Mouse (Mus musculus): ENCODE measurements at regions not wholly inside any gene's neighbourhood (a gene's known extent, or its start where the extent isn't known, plus 50 kb on each side); places are given as distances from the start of the nearest gene placed in this dataset.

DNA sequence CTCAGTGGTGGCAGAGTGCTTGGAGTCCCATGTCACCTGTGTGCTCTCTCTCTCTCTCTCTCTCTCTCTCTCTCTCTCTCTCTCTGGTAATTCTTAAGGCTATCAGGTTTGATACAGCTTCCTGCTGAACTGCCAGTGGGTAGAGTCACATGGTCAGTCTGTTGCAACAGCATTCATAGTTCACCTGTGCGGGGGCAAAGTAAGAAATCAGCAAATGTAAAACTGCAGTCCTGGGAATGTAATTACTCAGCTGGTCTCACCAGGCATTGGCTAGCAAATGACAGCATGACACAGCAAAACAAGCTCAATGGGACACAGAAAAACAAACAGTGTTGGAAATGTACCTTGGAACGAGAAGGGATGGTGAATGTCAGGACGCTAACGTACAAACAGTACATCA is 422.7 kb downstream of the Ppargc1a start:
- no peak for DNase-seq (ENCODE audit: low read depth, low spot score)

GRCm38 (mm10) chr5:51125091-51125490 is 442.4 kb downstream of the Ppargc1a start:
- DNase-seq (ENCODE audit: low read depth, low spot score): no peak

DNA sequence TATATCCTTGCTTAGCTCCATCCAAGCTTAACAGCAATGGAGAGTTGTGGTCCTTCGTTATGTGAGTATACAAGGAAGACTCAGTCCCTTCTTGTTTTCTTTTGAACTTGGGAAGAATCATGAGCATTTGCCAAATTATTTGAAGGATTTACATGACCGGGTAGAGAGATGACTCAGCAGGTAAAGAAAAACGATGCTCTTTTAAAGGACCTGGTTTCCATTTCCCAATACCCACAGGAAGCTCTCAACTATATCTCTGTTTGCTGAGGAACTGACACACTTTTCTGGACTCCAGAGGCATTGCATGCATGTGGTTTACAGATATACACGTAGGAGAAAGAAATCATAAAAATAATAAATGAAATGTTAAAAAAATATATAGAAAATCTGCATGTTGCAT is 457.5 kb downstream of the Ppargc1a start:
- no peak for DNase-seq (ENCODE audit: low read depth, low spot score)

DNA sequence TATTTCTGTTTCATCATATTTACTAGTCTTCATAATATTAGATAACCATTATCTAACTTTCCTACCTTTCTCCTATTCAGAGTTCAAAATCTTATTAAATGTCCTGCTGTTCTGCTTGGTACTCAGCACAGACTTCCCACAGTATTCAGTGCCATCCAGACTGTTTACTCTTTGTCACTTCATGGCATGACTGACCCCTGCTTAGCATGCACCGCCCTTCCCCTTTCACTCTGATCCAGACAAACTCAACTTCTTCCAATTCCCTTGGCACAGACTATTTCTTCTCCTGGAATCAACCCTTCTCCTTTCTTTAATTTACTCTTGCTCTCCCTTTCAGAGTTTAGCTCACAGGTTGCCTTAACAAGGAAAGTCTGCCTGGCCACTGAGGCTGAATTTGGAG is 458.8 kb downstream of the Ppargc1a start:
- no peak for DNase-seq (ENCODE audit: low read depth, low spot score)

DNA sequence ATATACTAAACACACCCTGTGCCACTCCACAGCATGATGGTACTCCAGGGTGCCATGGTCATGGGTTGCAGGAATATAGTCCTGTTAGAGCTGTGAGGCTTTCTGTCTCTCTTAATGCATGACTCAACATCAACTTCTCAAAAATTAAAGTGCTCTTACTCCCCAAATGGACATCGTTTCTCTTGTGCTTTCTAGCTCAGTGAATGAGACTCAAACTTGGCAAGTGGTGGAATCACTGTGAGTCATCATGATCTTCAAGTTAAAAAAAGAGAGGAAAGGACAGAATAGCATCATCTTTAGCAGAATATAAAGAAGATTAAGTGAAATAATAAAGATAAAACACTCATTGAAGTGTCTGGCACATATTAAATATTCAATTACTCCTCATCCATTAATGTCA is 459.3 kb downstream of the Ppargc1a start:
- DNase-seq (ENCODE audit: low read depth, low spot score): no peak

GRCm38 (mm10) chr5:51099902-51100301 is 467.6 kb downstream of the Ppargc1a start:
- DNase-seq (ENCODE audit: low read depth, low spot score): no peak

DNA sequence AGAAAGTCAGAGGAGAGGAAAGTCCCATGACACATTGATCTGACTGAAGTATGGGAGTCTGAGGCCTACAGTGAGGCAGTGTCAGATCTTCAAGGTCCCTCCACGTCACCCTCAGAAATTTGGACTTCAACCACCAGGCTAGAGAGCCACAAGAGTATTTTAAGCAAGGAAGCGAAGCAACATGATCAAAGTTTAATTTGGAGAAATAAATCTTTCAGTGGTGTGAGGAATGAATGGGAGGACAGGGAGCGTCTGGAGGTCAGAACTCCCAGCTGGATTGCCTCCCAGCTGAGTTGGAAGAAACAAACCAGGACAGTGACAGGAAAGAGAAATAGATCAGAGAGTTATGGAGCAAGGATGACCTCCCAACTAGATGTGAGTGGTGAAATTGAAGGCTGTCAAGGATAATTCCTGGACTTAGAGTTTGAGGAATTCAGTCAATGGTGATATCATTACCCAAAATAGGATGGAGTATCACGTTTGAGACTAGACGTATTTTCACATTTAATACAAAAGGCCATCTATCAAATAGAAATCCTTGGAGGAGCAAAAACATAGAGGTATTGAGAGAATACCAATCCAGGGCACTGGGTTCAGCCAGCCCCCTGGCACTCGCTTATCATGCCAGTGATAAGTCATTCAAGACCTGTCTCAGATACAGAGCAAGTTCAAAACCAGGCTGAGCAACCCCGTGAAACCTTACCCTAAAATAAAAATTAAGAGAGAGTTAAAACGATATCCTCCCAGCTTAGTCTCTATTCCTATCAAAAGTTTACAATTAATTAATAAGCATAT is 494.7 kb downstream of the Ppargc1a start:
- no peak for DNase-seq (ENCODE audit: low read depth, low spot score)

GRCm38 (mm10) chr5:51072146-51072545 is 495.4 kb downstream of the Ppargc1a start:
- no peak for DNase-seq (ENCODE audit: low read depth, low spot score)

DNA sequence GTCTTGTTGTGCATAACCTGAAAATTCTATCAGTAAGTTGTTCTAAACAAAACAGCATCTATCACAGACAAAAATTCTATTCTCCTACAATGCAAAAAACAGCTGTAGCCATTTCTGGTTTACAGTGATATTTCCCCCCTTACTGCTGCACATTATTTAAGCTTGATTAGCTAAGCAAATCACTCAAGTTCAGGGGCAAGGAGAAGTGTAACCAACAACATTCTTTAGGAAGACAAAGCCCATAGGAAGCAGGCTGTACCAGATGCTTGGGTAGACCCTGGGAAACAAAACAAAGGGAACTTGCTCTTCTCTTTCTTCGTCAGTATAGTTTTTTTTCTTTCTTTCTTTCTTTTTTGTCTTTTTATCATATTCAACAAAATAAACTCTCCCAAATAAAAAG is 497.9 kb downstream of the Ppargc1a start:
- no peak for DNase-seq (ENCODE audit: low read depth, low spot score)

- no peak for DNase-seq (ENCODE audit: low read depth, low spot score)
Observed at GRCm38 (mm10) chr5:51045872-51046271, 521.7 kb downstream of the Ppargc1a start.

DNA sequence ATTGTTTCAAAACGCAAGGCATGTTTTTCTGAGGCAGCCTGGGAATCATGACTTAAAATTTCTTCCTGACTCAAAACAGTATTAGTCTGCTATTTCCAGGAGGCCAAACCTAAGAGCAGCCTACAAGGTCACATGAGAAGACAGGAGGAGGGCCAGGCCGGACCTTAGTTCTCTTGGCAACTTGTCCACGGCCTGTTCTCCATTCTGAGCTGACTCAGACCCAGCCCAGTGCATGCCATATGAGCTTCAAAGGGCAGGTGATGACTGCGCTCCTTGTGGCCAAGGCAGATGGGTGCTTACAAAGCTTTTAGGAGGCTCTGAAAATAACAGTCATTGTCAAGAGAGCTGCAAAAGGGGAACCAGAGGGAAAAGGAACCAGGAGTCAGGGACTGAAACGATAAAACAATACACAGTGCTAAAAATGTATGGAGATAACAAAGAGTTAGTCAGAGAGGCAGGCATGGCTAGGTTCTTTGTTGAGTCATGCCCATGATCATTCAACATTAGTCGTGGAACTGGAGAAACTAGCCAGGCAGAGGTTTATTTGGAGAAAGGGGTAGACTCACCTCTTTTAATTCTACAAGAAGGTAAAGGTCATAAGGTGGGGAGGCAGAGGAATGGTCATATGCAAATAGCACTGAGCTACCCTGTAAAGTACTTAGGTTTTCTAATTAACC is 525.8 kb downstream of the Ppargc1a start:
- DNase-seq (ENCODE audit: low read depth, low spot score): no peak

DNA sequence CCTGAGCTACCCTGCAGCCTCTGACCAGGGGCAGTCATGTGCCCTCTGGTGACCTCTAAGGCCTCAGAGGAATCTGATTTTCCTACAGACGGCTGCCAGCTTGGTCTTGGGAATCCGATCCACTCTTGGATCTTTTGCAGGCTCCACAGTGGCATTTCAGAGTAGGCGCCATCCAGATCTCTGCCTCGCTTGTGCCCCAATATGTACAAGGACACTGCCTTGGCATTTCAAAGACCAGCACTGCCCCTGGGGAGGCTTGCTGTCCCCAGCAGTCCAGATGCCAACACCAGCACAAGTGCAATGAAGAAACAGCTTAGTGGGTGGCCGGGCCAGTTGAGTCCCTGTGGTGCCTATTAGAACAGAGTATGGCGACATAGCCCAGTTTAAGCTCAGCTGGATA is 526.6 kb downstream of the Ppargc1a start:
- no peak for DNase-seq (ENCODE audit: low read depth, low spot score)

DNA sequence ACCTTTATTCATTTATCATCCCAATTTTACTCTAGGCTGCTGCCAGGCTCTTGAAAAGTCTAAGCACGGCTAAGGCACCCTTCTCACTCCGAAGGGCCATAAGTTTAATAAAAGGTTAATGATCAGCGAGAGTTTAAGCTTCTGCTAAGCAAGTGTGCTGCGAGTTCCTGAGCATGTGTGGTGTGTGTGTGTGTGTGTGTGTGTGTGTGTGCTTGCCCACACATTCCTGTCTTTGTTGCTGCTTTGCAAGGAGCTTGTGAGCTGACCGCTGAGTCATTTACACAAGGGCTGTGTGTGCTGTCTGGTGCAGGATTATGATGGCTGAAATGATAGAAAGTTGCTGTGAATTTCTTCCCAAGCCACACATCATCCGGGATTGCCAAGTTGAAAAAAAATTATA is 527.1 kb downstream of the Ppargc1a start:
- DNase-seq (ENCODE audit: low read depth, low spot score): no peak

DNA sequence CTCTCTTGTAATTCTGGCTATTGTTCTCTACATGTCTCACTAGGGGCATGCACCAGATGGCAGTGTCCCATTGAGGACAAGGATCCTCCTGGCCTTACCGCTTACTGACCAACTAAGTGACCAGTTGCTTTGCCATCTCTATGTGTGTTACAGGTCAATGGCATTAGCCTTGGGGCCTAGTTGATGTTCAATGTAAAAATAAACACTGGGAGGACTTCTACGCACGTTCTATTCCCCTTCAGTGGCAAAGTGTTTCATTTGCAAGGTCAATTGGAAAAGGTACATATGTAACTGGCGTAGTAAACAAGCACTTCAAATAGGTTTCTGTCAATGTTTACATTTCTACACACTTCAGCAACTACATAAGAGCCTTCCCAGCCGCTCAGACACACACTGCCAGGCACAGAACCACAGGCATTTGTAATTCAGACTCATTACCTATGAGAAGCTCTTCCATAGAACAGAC is 527.8 kb downstream of the Ppargc1a start:
- DNase-seq (ENCODE audit: low read depth, low spot score): no peak

DNA sequence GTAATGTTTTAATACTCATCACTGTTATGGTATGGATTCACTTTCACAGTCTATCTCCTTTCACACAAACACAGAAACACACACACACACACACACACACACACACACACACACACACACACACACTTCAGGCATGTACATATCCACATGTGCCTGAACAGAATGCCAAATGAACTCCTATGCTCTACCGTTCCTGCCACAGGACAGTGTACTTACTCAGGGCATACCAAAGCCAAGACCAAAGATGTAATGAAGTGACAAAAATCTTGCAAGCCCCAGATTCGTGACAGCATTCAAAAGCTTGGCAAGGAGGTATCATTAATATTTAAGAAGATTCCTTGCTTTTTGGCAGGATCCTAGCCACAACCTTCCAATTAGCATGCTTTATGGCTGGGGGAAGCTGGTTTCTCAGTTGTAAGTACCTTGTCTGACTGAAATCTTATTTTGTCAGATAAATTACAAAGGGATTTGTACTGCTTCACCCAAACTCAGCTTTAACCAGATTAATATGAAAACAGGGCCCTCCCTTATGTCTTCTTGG is 531.0 kb downstream of the Ppargc1a start:
- no peak for DNase-seq (ENCODE audit: low read depth, low spot score)

DNA sequence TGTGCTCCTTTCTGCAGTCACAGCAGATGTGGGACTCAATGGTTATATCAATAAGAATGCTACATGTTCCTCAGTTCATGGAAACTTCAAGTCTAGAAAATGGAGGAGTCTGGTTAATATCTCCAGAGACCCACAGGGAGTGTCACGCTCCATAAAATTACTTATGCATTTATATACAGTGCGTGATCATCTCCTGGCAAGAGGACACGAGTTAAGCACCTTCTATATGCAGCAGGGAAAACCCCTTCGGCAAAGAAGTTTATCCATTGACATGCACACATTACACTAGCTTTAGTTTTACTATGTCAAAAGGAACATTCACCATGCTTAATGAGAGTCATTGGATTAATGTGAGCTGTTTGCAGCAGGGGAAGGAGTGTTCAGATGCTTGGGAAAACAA is 538.6 kb downstream of the Ppargc1a start:
- no peak for DNase-seq (ENCODE audit: low read depth, low spot score)

DNA sequence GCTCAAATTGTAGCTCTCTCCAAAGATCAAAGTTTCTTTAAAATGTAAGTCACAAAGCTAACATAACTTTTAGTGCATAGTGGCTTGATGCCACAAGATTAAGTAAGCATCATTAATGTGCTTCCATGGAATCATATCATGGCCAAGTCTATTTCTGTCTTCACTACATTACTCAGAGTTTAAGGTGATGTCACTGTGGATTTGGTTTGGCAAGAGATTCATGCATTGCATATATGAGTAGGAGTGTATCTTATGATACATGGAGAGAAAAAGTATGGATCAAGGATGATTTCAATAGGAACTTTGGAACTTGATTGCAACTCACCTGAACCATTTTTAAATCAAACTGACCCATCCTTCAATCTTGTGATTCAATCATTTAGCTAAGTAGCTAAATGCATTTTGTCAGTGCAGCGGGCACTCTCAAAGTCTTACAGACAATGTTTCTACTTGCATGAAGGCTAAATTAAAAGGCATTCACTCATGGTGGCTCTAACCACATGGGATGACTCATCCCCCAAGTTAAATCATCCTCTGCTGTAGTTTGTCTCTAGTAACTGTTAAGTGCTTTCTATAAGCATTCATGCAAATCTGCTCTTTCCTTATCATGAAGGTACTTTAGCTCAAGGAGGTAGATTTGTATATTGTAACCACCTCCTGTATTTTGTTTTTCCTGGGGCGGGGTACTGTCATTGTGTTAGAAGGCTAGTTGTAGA is 576.5 kb downstream of the Ppargc1a start:
- DNase-seq (ENCODE audit: low read depth, low spot score): no peak
